Mouse (Mus musculus): ENCODE results near the gene Man2a2.
"Not testable (repeated sequence)": the region's sequence is repeated elsewhere in the genome, so short reads cannot be mapped to it uniquely, and the experiment has no call there.

The Man2a2 gene

GRCm38 (mm10) chr7:80401041-80401859 is 30.1 kb upstream of the Man2a2 start:
- in situ Hi-C loops (cut with MboI, MseI), result loop anchor here in 1 of 2 experiments (10.0 kb wide), 1 partner anchor 1536 kb away; no protein-coding TSS in a partner anchor

- in situ Hi-C loops (cut with MboI, MseI), result loop anchor here in 1 of 2 experiments (10.0 kb wide), 1 partner anchor 1536 kb away; no protein-coding TSS in a partner anchor
Measured at GRCm38 (mm10) chr7:80400571-80400970, 29.4 kb upstream of the Man2a2 start.

GRCm38 (mm10) chr7:80400099-80400498 is 28.9 kb upstream of the Man2a2 start:
- in situ Hi-C loops (cut with MboI, MseI), result loop anchor here in 1 of 2 experiments (10.0 kb wide), 1 partner anchor 1535 kb away; no protein-coding TSS in a partner anchor

DNA sequence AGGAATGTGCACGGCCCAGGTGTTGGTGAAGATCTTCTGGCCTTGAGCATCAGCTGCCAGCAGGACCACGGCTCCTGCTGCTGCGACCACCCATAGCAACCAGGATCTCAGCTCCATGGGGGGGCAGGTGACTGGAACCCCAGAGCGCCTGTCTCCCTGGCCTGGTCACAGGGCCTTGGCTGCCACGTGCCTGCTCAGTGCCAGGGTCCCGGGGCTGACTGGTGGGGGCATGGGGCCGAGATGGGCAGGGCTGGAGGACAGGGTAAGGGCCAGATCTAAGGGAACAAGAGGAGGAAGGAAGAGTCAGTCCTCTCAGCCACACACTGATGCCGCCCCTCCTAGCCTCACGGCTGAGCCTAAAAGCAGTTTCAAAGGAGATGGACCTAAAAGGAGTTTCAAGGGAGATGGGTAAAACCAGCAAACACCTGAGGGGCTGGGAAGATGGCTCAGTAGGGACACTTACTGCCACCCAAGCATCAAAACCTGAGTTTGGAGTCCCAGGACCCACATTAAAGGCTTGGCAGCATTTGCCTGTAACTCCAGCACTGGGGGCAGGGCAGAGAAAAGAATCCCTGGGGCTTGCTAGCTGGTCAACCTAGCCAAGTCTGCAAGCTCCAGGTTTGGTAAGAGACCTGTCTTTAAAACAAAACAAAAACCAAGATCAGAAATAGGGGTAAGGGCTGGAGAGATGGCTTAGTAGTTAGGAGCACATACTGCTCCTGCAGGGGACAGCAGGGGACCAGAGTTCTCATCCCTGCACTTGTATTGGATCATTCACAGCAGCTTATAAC is 27.7 kb upstream of the Man2a2 start:
- in situ Hi-C loops (cut with MboI, MseI), result no loop called here

GRCm38 (mm10) chr7:80397986-80398385 is 26.8 kb upstream of the Man2a2 start:
- in situ Hi-C loops (cut with MboI, MseI), result no loop called here

GRCm38 (mm10) chr7:80396427-80396826 is 25.3 kb upstream of the Man2a2 start:
- in situ Hi-C loops (cut with MboI, MseI), result not testable (repeated sequence)

DNA sequence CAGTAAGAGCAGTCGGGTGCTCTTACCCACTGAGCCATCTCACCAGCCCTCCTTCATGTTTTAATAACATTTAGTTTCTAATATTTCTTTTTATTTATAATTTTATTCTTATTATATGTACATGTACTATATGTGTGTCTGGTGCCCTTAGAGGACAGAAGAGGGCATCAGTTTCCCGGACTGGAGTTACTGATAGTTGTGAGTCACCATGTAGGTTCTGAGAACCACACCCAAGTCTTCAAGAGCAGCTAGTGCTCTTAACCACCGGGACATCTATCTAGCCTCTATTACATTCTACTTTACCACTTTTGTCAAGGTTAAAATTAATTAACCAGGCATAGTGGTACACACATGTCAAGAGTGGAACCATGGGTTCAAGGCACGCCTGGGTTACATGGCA is 23.4 kb upstream of the Man2a2 start:
- in situ Hi-C loops (cut with MboI, MseI), result no loop called here

GRCm38 (mm10) chr7:80392119-80392518 is 20.9 kb upstream of the Man2a2 start:
- in situ Hi-C loops (cut with MboI, MseI), result no loop called here

DNA sequence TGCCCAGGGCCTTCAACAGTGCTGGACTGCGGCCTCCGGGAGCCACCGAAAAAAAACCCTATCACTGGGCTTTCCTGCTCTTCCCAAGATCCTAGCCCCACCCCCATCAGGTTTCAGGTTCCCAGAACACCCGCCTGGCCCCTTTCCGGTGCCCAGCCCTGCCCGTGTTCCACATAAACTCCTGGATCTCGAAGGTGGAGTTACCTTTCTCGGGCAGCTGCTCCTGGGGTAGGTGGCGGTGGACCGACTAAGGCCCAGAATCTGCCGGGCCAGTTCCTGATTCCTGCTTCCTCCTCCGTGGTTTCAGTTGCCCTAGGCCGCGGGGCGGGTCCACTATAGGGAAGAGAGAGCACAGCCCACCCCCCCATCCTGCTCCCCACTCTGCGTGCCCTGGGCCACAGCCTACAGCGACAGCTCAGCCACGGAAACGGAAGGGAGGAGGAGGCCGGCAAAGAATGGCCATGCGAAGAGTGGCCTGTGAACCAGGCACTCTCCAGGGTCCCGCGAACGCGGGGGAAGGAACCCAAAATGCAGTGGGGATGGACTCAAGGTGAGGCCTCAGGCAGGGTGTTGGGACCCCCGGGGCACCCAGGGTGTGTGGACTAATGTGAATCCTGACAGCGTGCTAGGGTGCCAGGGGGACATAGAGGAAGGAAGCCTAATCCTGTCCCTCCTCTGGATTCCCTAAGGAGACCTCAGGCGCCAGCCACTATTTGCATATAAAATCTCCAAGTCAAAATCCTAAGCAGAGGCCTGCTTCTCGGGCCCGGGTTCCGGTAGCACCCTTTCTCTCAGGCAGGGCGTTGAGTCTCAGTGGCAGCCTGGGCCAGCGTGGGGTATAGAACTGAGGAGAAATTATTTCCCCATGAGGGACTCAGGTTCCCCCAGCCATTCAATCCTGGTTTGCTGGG is 16.7 kb upstream of the Man2a2 start, which contains the start of gene Fes:
Fes (minus strand) TSS at position 314 of the 911 bp plus-strand sequence.
- in situ Hi-C loops (cut with MboI, MseI), result loop anchor here in 1 of 2 experiments (5.0 kb wide), 1 partner anchor 199 kb away; no protein-coding TSS in a partner anchor

DNA sequence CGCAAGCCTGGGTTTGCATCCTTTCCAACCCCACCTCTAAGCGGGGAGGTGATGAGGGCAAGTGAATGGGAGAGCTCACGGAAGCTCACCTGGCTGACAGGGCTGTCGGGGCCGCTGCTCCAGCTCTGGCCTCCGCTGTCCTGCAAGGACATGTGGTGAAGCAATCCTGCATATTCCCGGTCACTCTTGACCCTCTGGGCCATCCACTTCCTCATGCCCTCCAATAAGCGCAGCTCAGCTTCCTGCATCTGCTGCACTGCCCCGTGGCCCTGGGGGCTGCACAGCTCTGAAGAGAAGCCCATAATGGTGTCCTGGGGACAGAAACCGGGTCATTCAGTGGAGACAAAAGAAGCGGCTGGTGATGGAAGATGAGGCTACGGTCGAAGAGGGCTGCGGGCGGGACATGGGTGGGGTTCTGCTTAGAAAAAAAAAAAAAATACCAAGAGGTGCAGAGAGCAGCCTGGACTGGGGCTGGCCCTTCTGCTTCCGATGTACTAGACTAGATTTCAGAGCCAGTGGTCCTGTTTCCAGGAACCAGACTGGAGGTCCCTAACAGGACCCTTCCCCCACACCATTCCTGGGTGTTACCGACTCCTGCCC is 16.0 kb upstream of the Man2a2 start:
- in situ Hi-C loops (cut with MboI, MseI), result loop anchor here in 1 of 2 experiments (5.0 kb wide), 1 partner anchor 200 kb away; no protein-coding TSS in a partner anchor

- in situ Hi-C loops (cut with MboI, MseI), result loop anchor here in 1 of 2 experiments (5.0 kb wide), 1 partner anchor 201 kb away; no protein-coding TSS in a partner anchor
Measured at GRCm38 (mm10) chr7:80386235-80386930, 15.2 kb upstream of the Man2a2 start.

GRCm38 (mm10) chr7:80382919-80383318 is 11.7 kb upstream of the Man2a2 start:
- in situ Hi-C loops (cut with MboI, MseI), result loop anchor here in 1 of 2 experiments (5.0 kb wide), 1 partner anchor 164 kb away; no protein-coding TSS in a partner anchor

DNA sequence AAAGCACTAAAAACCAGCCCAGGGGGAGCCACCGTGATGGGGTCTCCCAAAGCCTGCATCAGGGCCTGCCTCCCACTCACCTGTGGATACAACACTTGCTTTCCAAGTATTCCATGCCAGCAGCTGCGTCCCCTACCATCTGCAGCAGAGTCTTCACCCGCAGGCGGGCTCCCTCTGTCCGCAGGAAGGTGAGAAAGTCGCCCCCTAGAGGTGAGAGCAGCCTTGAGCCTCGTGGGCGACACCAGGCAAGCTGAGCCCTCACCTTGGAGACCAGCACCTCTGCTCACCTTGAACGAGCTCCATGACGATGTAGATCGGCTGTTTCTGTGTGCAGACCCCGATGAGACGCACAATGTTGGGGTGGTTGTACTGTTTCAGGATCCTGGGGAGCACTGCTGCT is 8.4 kb upstream of the Man2a2 start:
- in situ Hi-C loops (cut with MboI, MseI), result loop anchor here (5.0 kb wide), 1 partner anchor 42 kb away; no protein-coding TSS in a partner anchor

GRCm38 (mm10) chr7:80377471-80377870 is 6.3 kb upstream of the Man2a2 start:
- in situ Hi-C loops (cut with MboI, MseI), result loop anchor here (5.0 kb wide), 1 partner anchor 40 kb away; no protein-coding TSS in a partner anchor

DNA sequence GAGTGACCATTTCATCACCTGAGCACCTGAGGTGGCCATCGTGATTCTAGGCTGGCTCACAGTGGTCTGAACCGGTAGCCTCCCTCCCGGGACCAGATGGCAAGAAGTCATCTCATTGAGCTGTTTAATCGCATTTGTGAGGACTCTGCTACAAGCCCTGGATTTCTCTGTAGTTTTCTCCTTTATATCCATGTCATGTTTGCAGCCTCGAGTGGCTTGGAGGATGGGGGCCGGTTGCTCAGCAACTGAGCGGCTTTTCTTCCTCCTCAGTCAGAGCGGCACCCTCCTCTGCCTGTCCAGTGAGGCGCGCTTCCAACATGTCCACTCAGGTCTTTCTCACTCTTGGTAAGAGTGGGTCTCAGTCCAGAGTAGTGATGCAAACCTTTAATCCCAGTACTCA is 5.0 kb upstream of the Man2a2 start:
- in situ Hi-C loops (cut with MboI, MseI), result loop anchor here (5.0 kb wide), 1 partner anchor 39 kb away; no protein-coding TSS in a partner anchor

DNA sequence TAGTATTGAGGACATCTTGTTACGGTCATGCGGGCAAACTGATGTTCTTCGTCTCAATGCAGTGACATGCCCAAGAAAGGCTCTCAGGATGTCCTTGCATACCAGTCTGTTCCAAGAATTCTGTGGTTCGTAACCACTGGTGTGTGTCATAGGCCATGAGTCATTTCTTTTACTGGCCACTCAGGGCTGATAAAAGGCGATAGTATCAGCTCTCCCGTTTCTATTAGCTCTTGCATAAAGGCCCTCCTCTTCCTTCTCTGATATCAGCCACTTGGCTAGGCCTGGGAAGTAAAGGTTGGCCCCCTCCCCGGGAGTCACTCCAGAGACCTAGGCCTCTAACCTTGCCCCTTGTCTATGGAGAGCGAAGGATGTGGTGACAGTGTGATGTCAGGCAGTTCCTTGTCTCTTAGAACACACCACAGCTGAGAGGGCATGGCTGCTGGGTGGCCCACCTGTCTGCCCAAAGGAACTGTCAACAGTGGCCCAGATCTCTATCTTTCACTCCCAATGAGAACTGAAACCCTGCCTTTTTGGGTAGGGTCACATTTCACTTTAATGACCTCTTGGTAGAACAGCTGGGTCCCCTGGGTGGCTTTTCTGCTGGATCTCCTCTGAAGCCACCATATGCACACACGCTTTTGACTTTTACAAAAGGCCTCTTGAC is 4.3 kb upstream of the Man2a2 start:
- in situ Hi-C loops (cut with MboI, MseI), result loop anchor here (5.0 kb wide), 1 partner anchor 38 kb away; no protein-coding TSS in a partner anchor

DNA sequence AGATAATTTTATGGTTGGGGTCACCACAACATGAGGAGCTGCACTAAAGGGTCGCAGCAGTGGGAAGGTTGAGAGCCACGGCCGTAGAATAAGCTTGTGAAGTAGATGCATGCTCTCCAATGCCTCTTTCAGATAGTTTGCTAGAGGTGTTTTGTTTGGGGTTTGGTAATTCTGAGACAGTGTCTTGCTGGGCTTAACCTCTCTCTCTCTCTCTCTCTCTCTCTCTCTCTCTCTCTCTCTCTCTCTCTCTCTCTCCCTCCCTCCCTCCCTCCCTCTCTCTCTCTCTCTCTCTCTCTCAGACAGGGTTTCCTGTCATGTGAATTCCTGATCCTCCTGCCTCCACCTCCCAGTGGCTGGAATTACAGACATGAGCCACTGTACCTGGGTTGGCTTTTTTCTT is 3.6 kb upstream of the Man2a2 start:
- in situ Hi-C loops (cut with MboI, MseI), result loop anchor here (5.0 kb wide), 1 partner anchor 37 kb away; no protein-coding TSS in a partner anchor

GRCm38 (mm10) chr7:80374280-80374679 is 3.1 kb upstream of the Man2a2 start:
- in situ Hi-C loops (cut with MboI, MseI), result no loop called here

- in situ Hi-C loops (cut with MboI, MseI), result no loop called here
Measured at GRCm38 (mm10) chr7:80373850-80374249, 2.7 kb upstream of the Man2a2 start.

Data from T-helper 17 cell (primary cell).